Mouse (Mus musculus): ENCODE measurements around the gene Rbm42. TPM values are rescaled to one million over a fixed set of nuclear protein-coding genes. Genes with fewer than 3 reads are reported as not detected.

The Rbm42 gene
- polyA plus RNA-seq, 1 experiment, result 52.1 TPM

DNA sequence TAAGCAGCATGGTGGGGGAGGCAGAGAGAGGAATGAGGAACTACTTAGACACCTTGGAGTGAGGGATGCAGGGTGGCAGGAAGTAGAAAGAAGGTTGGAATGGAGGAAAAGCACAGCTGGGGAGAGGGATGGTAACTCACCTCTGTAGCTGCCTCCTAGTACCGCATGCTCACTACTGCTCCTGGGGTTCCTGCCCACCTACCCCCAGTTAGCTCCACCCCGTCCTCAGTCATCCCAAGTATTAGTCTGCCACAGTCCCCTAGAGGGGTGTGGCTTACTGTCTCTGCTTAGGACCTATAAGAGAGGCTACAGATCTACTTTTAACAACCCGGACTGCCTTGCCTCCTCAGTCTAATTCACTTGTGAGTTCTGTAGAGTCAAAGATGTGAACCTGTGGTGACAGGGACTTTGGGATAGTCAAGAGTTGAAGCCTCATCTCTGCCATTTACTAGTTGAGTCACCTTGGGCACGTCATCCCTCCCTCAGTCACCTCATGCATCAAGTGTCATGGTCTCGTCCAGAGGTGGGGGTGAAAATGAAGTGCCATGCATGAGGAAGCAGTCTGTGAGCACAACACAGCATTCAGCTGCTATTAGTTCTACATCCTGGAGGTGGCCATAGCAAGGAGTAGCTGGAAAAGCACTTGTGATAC lies 57.2 kb downstream of the Rbm42 start:
- 74% methylated on average over 5 of the region's 5 CpGs for WGBS
- no peak for DNase-seq (ENCODE audit: low read depth, low spot score)

DNA sequence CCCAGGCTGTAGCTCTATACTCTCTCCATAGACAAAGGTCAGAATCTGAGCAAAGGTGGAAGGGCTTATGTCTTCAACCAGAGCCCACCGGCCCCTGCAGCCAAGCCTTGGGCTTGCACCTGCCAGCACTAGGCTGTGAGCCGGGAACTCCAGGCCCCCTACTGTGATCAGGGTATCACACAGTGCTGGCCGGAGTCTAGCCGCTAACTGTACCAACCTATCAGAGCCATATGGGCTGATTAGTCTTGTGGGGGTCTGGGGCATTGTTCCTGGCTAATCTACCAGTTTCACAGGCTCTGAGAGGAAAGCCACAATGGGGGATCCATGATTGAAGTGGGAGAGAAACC lies 58.5 kb downstream of the Rbm42 start:
- no peak for DNase-seq (ENCODE audit: low read depth, low spot score)
- 82% methylated on average over 4 of the region's 4 CpGs for WGBS

Other genes starting within 250 kb of the Rbm42 start
- 109 and 121 TPM in 2 replicates for gene Tyrobp, start 236.6 kb downstream of the Rbm42 start, polyA plus RNA-seq (2012; rRNA removed)
- 18.0 and 22.2 TPM in 2 replicates for gene Hcst, start 230.5 kb downstream of the Rbm42 start, polyA plus RNA-seq (2012; rRNA removed)
- 8.6 and 9.0 TPM in 2 replicates for gene Nfkbid, start 228.6 kb downstream of the Rbm42 start, polyA plus RNA-seq (2012; rRNA removed)
- 54.6 and 86.3 TPM in 2 replicates for gene Aplp1, start 204.8 kb downstream of the Rbm42 start, polyA plus RNA-seq (2012; rRNA removed)
- gene Kirrel2, start 192.6 kb downstream of the Rbm42 start, polyA plus RNA-seq (2012; rRNA removed), result 0.06 and 0.08 TPM in 2 replicates
- 0.17 and 0.18 TPM in 2 replicates for gene Nphs1, start 192.0 kb downstream of the Rbm42 start, polyA plus RNA-seq (2012; rRNA removed)
- 1.6 and 7.7 TPM in 2 replicates for gene Prodh2, start 156.7 kb downstream of the Rbm42 start, polyA plus RNA-seq (2012; rRNA removed)
- 5.1 and 9.4 TPM in 2 replicates for gene Arhgap33, start 115.3 kb downstream of the Rbm42 start, polyA plus RNA-seq (2012; rRNA removed)
- 84.8 and 94.7 TPM in 2 replicates for gene Hspb6, start 98.1 kb downstream of the Rbm42 start, polyA plus RNA-seq (2012; rRNA removed)
- gene Proser3, start 98.0 kb downstream of the Rbm42 start, polyA plus RNA-seq (2012; rRNA removed), result 4.3 and 7.3 TPM in 2 replicates
- 44.9 and 45.8 TPM in 2 replicates for gene Lin37, start 90.5 kb downstream of the Rbm42 start, polyA plus RNA-seq (2012; rRNA removed)
- gene U2af1l4, start 87.0 kb downstream of the Rbm42 start, polyA plus RNA-seq (2012; rRNA removed), result 46.2 and 48.2 TPM in 2 replicates
- 2.1 TPM in 2 replicates for gene Gm49396, start 87.0 kb downstream of the Rbm42 start, polyA plus RNA-seq (2012; rRNA removed)
- 186 and 239 TPM in 2 replicates for gene Psenen, start 86.7 kb downstream of the Rbm42 start, polyA plus RNA-seq (2012; rRNA removed)
- 9.2 and 10.3 TPM in 2 replicates for gene Igflr1, start 84.9 kb downstream of the Rbm42 start, polyA plus RNA-seq (2012; rRNA removed)
- gene Kmt2b, start 61.6 kb downstream of the Rbm42 start, polyA plus RNA-seq (2012; rRNA removed), result 31.5 and 37.2 TPM in 2 replicates
- 2.1 and 2.2 TPM in 2 replicates for gene Zbtb32, start 51.4 kb downstream of the Rbm42 start, polyA plus RNA-seq (2012; rRNA removed)
- gene Upk1a, start 37.5 kb downstream of the Rbm42 start, polyA plus RNA-seq (2012; rRNA removed), result 6.7 and 8.0 TPM in 2 replicates
- 933 and 1,035 TPM in 2 replicates for gene Cox6b1, start 24.2 kb downstream of the Rbm42 start, polyA plus RNA-seq (2012; rRNA removed)
- gene Etv2, start 14.5 kb downstream of the Rbm42 start, polyA plus RNA-seq (2012; rRNA removed), result not detected in 2 replicates
- 10.0 and 12.7 TPM in 2 replicates for gene Haus5, start 14.7 kb upstream of the Rbm42 start, polyA plus RNA-seq (2012; rRNA removed)
- not detected in 2 replicates for gene Pmis2, start 21.3 kb upstream of the Rbm42 start, polyA plus RNA-seq (2012; rRNA removed)
- 0.79 and 1.9 TPM in 2 replicates for gene 2200002J24Rik, start 48.6 kb upstream of the Rbm42 start, polyA plus RNA-seq (2012; rRNA removed)
- 0.71 and 1.2 TPM in 2 replicates for gene Atp4a, start 61.9 kb upstream of the Rbm42 start, polyA plus RNA-seq (2012; rRNA removed)
- gene Tmem147, start 79.2 kb upstream of the Rbm42 start, polyA plus RNA-seq (2012; rRNA removed), result 227 and 258 TPM in 2 replicates
- gene Gapdhs, start 93.4 kb upstream of the Rbm42 start, polyA plus RNA-seq (2012; rRNA removed), result not detected in 2 replicates
- gene Sbsn, start 101.2 kb upstream of the Rbm42 start, polyA plus RNA-seq (2012; rRNA removed), result 0.69 and 0.73 TPM in 2 replicates
- 3.4 and 4.9 TPM in 2 replicates for gene Dmkn, start 113.4 kb upstream of the Rbm42 start, polyA plus RNA-seq (2012; rRNA removed)
- gene Krtdap, start 137.6 kb upstream of the Rbm42 start, polyA plus RNA-seq (2012; rRNA removed), result 0.41 TPM in 1 of 2 replicates, not detected in the other
- gene Ffar2, start 173.5 kb upstream of the Rbm42 start, polyA plus RNA-seq (2012; rRNA removed), result 11.1 and 13.6 TPM in 2 replicates
- 1.6 and 2.7 TPM in 2 replicates for gene Ffar3, start 205.9 kb upstream of the Rbm42 start, polyA plus RNA-seq (2012; rRNA removed)
- gene Ffar1, start 211.2 kb upstream of the Rbm42 start, polyA plus RNA-seq (2012; rRNA removed), result 1.5 TPM in 2 replicates
- 15.1 and 20.1 TPM in 2 replicates for gene Cd22, start 230.0 kb upstream of the Rbm42 start, polyA plus RNA-seq (2012; rRNA removed)

Measured in large intestine, adult 2 months (tissue).